17 mouse cellular contexts compared by ENCODE assay signal in genomic region chr14:86642831-86643241, GRCm38 (mm10).
A peak's percentile ranks its signal among the peaks of the same experiment; 100 is the strongest.
DNase-seq lines count a peak whose midpoint lies in the region; ATAC-seq lines count a peak whose summit lies in the region.
"Had no signal": no experiment of that assay in that cellular context is flagged by ENCODE, and none has a peak within 500 bp of the region (broad histone marks: within the 10 kb centered on the region; RNA-seq: fewer than 3 reads in every experiment).

No protein-coding gene starts in this region.

- no peak overlapping the region for H3K4me2 ChIP-seq in hindbrain, embryonic 12.5 days (replicated peaks)
- H3K4me2 ChIP-seq in midbrain, embryonic 12.5 days (replicated peaks): no peak overlapping the region
- no peak overlapping the region for H3K4me2 ChIP-seq in neural tube, embryonic 14.5 days (ENCODE audit: low read depth, low read length)
- H3K4me2 ChIP-seq: intestine, embryonic 15.5 days had no signal

- DNase-seq in embryo, embryonic 10 days (ENCODE audit: low spot score): peak; percentile 22
- no peak for DNase-seq in embryo, embryonic 9.5 days (ENCODE audit: extremely low spot score)
- no peak for DNase-seq in lung, postnatal 4 days
- DNase-seq in layer of hippocampus, postnatal 10 days (ENCODE audit: low spot score in 2 of 2): no peak
- no peak for DNase-seq in layer of hippocampus, adult 11-12 months (ENCODE audit: low spot score)
- DNase-seq: cerebellum, adult 11 months; gastrocnemius, adult 2 months; heart, adult 18-20 months; layer of hippocampus, adult 9-11 months; lung, adult 2 months had no signal

- H3K36me3 ChIP-seq in hindbrain, embryonic 12.5 days: no peaks in the 10 kb centered on the region
- no peaks in the 10 kb centered on the region for H3K36me3 ChIP-seq in midbrain, embryonic 12.5 days
- H3K36me3 ChIP-seq in neural tube, embryonic 14.5 days (ENCODE audit: control insufficient read depth, insufficient read depth, low read length): no peaks in the 10 kb centered on the region
- H3K36me3 ChIP-seq: intestine, embryonic 15.5 days had no signal

- H3K4me3 ChIP-seq in hindbrain, embryonic 12.5 days: no peak overlapping the region
- H3K4me3 ChIP-seq in midbrain, embryonic 12.5 days: no peak overlapping the region
- H3K4me3 ChIP-seq in neural tube, embryonic 14.5 days (ENCODE audit: low read depth, low read length): no peak overlapping the region
- H3K4me3 ChIP-seq: gastrocnemius, adult 2 months; intestine, embryonic 15.5 days had no signal

- peaks cover 9% of the 10 kb centered on the region; the same call in 1 of the 2 replicates for H3K27me3 ChIP-seq in hindbrain, embryonic 12.5 days
- peaks cover 10% of the 10 kb centered on the region for H3K27me3 ChIP-seq in midbrain, embryonic 12.5 days
- H3K27me3 ChIP-seq in neural tube, embryonic 14.5 days (ENCODE audit: control insufficient read depth, insufficient read depth, low read length): no peaks in the 10 kb centered on the region
- H3K27me3 ChIP-seq: intestine, embryonic 15.5 days; Patski had no signal

- no peak overlapping the region for H3K9ac ChIP-seq in hindbrain, embryonic 12.5 days
- no peak overlapping the region for H3K9ac ChIP-seq in midbrain, embryonic 12.5 days (replicated peaks)
- H3K9ac ChIP-seq in neural tube, embryonic 14.5 days (replicated peaks; ENCODE audit: low read depth, low read length): no peak overlapping the region
- H3K9ac ChIP-seq: intestine, embryonic 15.5 days had no signal

- no peaks in the 10 kb centered on the region for H3K9me3 ChIP-seq in hindbrain, embryonic 12.5 days (replicated peaks)
- H3K9me3 ChIP-seq in midbrain, embryonic 12.5 days: no peaks in the 10 kb centered on the region
- no peaks in the 10 kb centered on the region for H3K9me3 ChIP-seq in neural tube, embryonic 14.5 days (ENCODE audit: control insufficient read depth, low read length)
- H3K9me3 ChIP-seq: intestine, embryonic 15.5 days had no signal

- peaks cover 13% of the 10 kb centered on the region for H3K4me1 ChIP-seq in hindbrain, embryonic 12.5 days
- peaks cover 3% of the 10 kb centered on the region; the same call in 1 of the 2 replicates for H3K4me1 ChIP-seq in midbrain, embryonic 12.5 days
- H3K4me1 ChIP-seq in neural tube, embryonic 14.5 days (ENCODE audit: control insufficient read depth, insufficient read depth, low read length): no peaks in the 10 kb centered on the region
- H3K4me1 ChIP-seq: intestine, embryonic 15.5 days had no signal

- no peak overlapping the region for H3K27ac ChIP-seq in hindbrain, embryonic 12.5 days
- H3K27ac ChIP-seq in midbrain, embryonic 12.5 days (replicated peaks): no peak overlapping the region
- no peak overlapping the region for H3K27ac ChIP-seq in neural tube, embryonic 14.5 days (ENCODE audit: low read depth, low read length)
- H3K27ac ChIP-seq: gastrocnemius, adult 2 months; intestine, embryonic 15.5 days; macrophage had no signal

- ATAC-seq in hindbrain, embryonic 12.5 days (ENCODE audit: low FRiP score): peak; percentile 90
- peak; percentile 72 for ATAC-seq in midbrain, embryonic 12.5 days (ENCODE audit: low FRiP score, low read depth)
- ATAC-seq in neural tube, embryonic 14.5 days (ENCODE audit: low read depth): peak; percentile 41; the same call in 1 of the 2 replicates
- ATAC-seq: forebrain, embryonic 16.5 days; intestine, embryonic 15.5 days; Patski had no signal

- WGBS in hindbrain, embryonic 12.5 days: 24% methylated on average over 7 of the region's 7 CpGs
- WGBS in midbrain, embryonic 12.5 days: 40% methylated on average over 7 of the region's 7 CpGs
- 21% methylated on average over 7 of the region's 7 CpGs for WGBS in neural tube, embryonic 14.5 days
